Mouse (Mus musculus): ENCODE measurements around the gene Pygl. TPM values are rescaled to one million over a fixed set of nuclear protein-coding genes. Genes with fewer than 3 reads are reported as not detected.

The Pygl gene
- polyA plus RNA-seq, 1 experiment from 2014 or later: 148 TPM

- WGBS (ENCODE audit: insufficient replicate concordance): 60% methylated on average over 6 of the region's 6 CpGs
- Histone ChIP-seq H3K4me1 (ENCODE audit: control insufficient read depth, low read depth, low read length) (peaks cover 44% of the 10 kb centered on the region), H3K27me3 (ENCODE audit: control insufficient read depth, insufficient read depth, low read depth, low read length) (no peaks in the 10 kb centered on the region), H3K9me3 (replicated peaks; ENCODE audit: control insufficient read depth, low read length) (no peaks in the 10 kb centered on the region), H3K36me3 (ENCODE audit: control insufficient read depth, insufficient read depth) (no peaks in the 10 kb centered on the region), H3K4me3 (ENCODE audit: low read depth, low read length) (no peak overlapping the region), H3K9ac (ENCODE audit: low read depth, low read length) (no peak overlapping the region), H3K27ac (ENCODE audit: low read length) (peak overlapping the region; percentile 71), H3K4me2 (ENCODE audit: low read depth, low read length) (0 out of 2 replicates have a peak overlapping the region, but pooled peaks have one; percentile 21)
- peak; percentile 59 for ATAC-seq (ENCODE audit: low read depth)
Measured at GRCm38 (mm10) chr12:70233637-70234315, 2.5 kb upstream of the Pygl start.

- H3K4me1 ChIP-seq (ENCODE audit: control insufficient read depth, low read depth, low read length): peaks cover 55% of the 10 kb centered on the region
- peak overlapping the region; percentile 46; the same call in 1 of the 2 replicates for H3K27ac ChIP-seq (ENCODE audit: low read length)
- H3K9me3 ChIP-seq (replicated peaks; ENCODE audit: control insufficient read depth, low read length): no peaks in the 10 kb centered on the region
- H3K4me3 ChIP-seq (ENCODE audit: low read depth, low read length): no peak overlapping the region
- no peaks in the 10 kb centered on the region for H3K36me3 ChIP-seq (ENCODE audit: control insufficient read depth, insufficient read depth)
- no peak for ATAC-seq (ENCODE audit: low read depth)
- 17% methylated on average over 5 of the region's 5 CpGs for WGBS (ENCODE audit: insufficient replicate concordance)
- H3K27me3 ChIP-seq (ENCODE audit: control insufficient read depth, insufficient read depth, low read depth, low read length): no peaks in the 10 kb centered on the region
- H3K9ac ChIP-seq (ENCODE audit: low read depth, low read length): no peak overlapping the region
- peak overlapping the region; percentile 25; the same call in 1 of the 2 replicates for H3K4me2 ChIP-seq (ENCODE audit: low read depth, low read length)
Measured at GRCm38 (mm10) chr12:70232020-70232544, 794 bp upstream of the Pygl start.

GRCm38 (mm10) chr12:70228155-70228554, 3.1 kb downstream of the Pygl start:
- Histone ChIP-seq H3K4me3 (ENCODE audit: low read depth, low read length) (peak overlapping the region; percentile 79), H3K27me3 (ENCODE audit: control insufficient read depth, insufficient read depth, low read depth, low read length) (no peaks in the 10 kb centered on the region), H3K4me1 (ENCODE audit: control insufficient read depth, low read depth, low read length) (peaks cover 62% of the 10 kb centered on the region), H3K9ac (ENCODE audit: low read depth, low read length) (peak overlapping the region; percentile 73), H3K27ac (ENCODE audit: low read length) (peak overlapping the region; percentile 93), H3K4me2 (ENCODE audit: low read depth, low read length) (peak overlapping the region; percentile 94), H3K9me3 (replicated peaks; ENCODE audit: control insufficient read depth, low read length) (no peaks in the 10 kb centered on the region), H3K36me3 (ENCODE audit: control insufficient read depth, insufficient read depth) (no peaks in the 10 kb centered on the region)
- ATAC-seq (ENCODE audit: low read depth): no peak; the same call in 1 of the 2 replicates
- 53% methylated on average over 11 of the region's 11 CpGs for WGBS (ENCODE audit: insufficient replicate concordance)

- peak overlapping the region; percentile 79 for H3K4me3 ChIP-seq (ENCODE audit: low read depth, low read length)
- H3K4me2 ChIP-seq (ENCODE audit: low read depth, low read length): peak overlapping the region; percentile 94
- no peaks in the 10 kb centered on the region for H3K27me3 ChIP-seq (ENCODE audit: control insufficient read depth, insufficient read depth, low read depth, low read length)
- ATAC-seq (ENCODE audit: low read depth): peak; percentile 96
- no peaks in the 10 kb centered on the region for H3K9me3 ChIP-seq (replicated peaks; ENCODE audit: control insufficient read depth, low read length)
- H3K36me3 ChIP-seq (ENCODE audit: control insufficient read depth, insufficient read depth): no peaks in the 10 kb centered on the region
- H3K4me1 ChIP-seq (ENCODE audit: control insufficient read depth, low read depth, low read length): peaks cover 57% of the 10 kb centered on the region
- H3K27ac ChIP-seq (ENCODE audit: low read length): peak overlapping the region; percentile 93
- under 1% methylated on average over 51 of the region's 52 CpGs for WGBS (ENCODE audit: insufficient replicate concordance)
- peak overlapping the region; percentile 87 for H3K9ac ChIP-seq (ENCODE audit: low read depth, low read length)
Measured at GRCm38 (mm10) chr12:70227121-70227932, 4.0 kb downstream of the Pygl start.

GRCm38 (mm10) chr12:70226655-70227054, 4.6 kb downstream of the Pygl start:
- 15% methylated on average over 5 of the region's 5 CpGs for WGBS (ENCODE audit: insufficient replicate concordance)
- Histone ChIP-seq H3K27me3 (ENCODE audit: control insufficient read depth, insufficient read depth, low read depth, low read length) (no peaks in the 10 kb centered on the region), H3K9me3 (replicated peaks; ENCODE audit: control insufficient read depth, low read length) (no peaks in the 10 kb centered on the region), H3K27ac (ENCODE audit: low read length) (peak overlapping the region; percentile 82), H3K4me2 (ENCODE audit: low read depth, low read length) (peak overlapping the region; percentile 94), H3K9ac (ENCODE audit: low read depth, low read length) (peak overlapping the region; percentile 87), H3K36me3 (ENCODE audit: control insufficient read depth, insufficient read depth) (no peaks in the 10 kb centered on the region), H3K4me3 (ENCODE audit: low read depth, low read length) (peak overlapping the region; percentile 79), H3K4me1 (ENCODE audit: control insufficient read depth, low read depth, low read length) (peaks cover 50% of the 10 kb centered on the region)
- ATAC-seq (ENCODE audit: low read depth): no peak

- peaks cover 27% of the 10 kb centered on the region for H3K4me1 ChIP-seq (ENCODE audit: control insufficient read depth, low read depth, low read length)
- no peaks in the 10 kb centered on the region for H3K36me3 ChIP-seq (ENCODE audit: control insufficient read depth, insufficient read depth)
- H3K9ac ChIP-seq (ENCODE audit: low read depth, low read length): no peak overlapping the region
- H3K27me3 ChIP-seq (ENCODE audit: control insufficient read depth, insufficient read depth, low read depth, low read length): no peaks in the 10 kb centered on the region
- no peaks in the 10 kb centered on the region for H3K9me3 ChIP-seq (replicated peaks; ENCODE audit: control insufficient read depth, low read length)
- H3K4me2 ChIP-seq (ENCODE audit: low read depth, low read length): peak overlapping the region; percentile 40; the same call in 1 of the 2 replicates
- no peak for ATAC-seq (ENCODE audit: low read depth)
- WGBS (ENCODE audit: insufficient replicate concordance): 67% methylated on average over 4 of the region's 4 CpGs
- H3K4me3 ChIP-seq (ENCODE audit: low read depth, low read length): 0 out of 2 replicates have a peak overlapping the region, but pooled peaks have one; percentile 6
- H3K27ac ChIP-seq (ENCODE audit: low read length): peak overlapping the region; percentile 46
Measured at GRCm38 (mm10) chr12:70223331-70223730, 8.0 kb downstream of the Pygl start.

GRCm38 (mm10) chr12:70221425-70221824, 9.9 kb downstream of the Pygl start:
- WGBS (ENCODE audit: insufficient replicate concordance): 60% methylated on average over 5 of the region's 5 CpGs
- Histone ChIP-seq H3K4me3 (ENCODE audit: low read depth, low read length) (no peak overlapping the region), H3K9ac (ENCODE audit: low read depth, low read length) (no peak overlapping the region), H3K27ac (ENCODE audit: low read length) (no peak overlapping the region), H3K4me2 (ENCODE audit: low read depth, low read length) (no peak overlapping the region), H3K36me3 (ENCODE audit: control insufficient read depth, insufficient read depth) (peaks cover 4% of the 10 kb centered on the region), H3K27me3 (ENCODE audit: control insufficient read depth, insufficient read depth, low read depth, low read length) (no peaks in the 10 kb centered on the region), H3K4me1 (ENCODE audit: control insufficient read depth, low read depth, low read length) (peaks cover 16% of the 10 kb centered on the region), H3K9me3 (replicated peaks; ENCODE audit: control insufficient read depth, low read length) (no peaks in the 10 kb centered on the region)
- no peak for ATAC-seq (ENCODE audit: low read depth)

GRCm38 (mm10) chr12:70218795-70219540, 12.3 kb downstream of the Pygl start:
- H3K27me3 ChIP-seq (ENCODE audit: control insufficient read depth, insufficient read depth, low read depth, low read length): no peaks in the 10 kb centered on the region
- no peak overlapping the region for H3K4me3 ChIP-seq (ENCODE audit: low read depth, low read length)
- H3K9ac ChIP-seq (ENCODE audit: low read depth, low read length): no peak overlapping the region
- H3K9me3 ChIP-seq (replicated peaks; ENCODE audit: control insufficient read depth, low read length): no peaks in the 10 kb centered on the region
- H3K4me2 ChIP-seq (ENCODE audit: low read depth, low read length): no peak overlapping the region
- H3K4me1 ChIP-seq (ENCODE audit: control insufficient read depth, low read depth, low read length): peaks cover 3% of the 10 kb centered on the region
- peaks cover 11% of the 10 kb centered on the region for H3K36me3 ChIP-seq (ENCODE audit: control insufficient read depth, insufficient read depth)
- WGBS (ENCODE audit: insufficient replicate concordance): 43% methylated on average over 8 of the region's 8 CpGs
- peak overlapping the region; percentile 13; the same call in 1 of the 2 replicates for H3K27ac ChIP-seq (ENCODE audit: low read length)
- ATAC-seq (ENCODE audit: low read depth): no peak

All from liver, embryonic 16.5 days (tissue).